Comparison of ENCODE assay signal across 10 mouse cellular contexts in genomic region chr11:75346556-75347187, GRCm38 (mm10). TPM values are rescaled to one million over a fixed set of nuclear protein-coding genes. Genes with fewer than 3 reads are reported as not detected.
DNase-seq lines count a peak whose midpoint lies in the region; ATAC-seq and TF ChIP-seq lines count a peak whose summit lies in the region.
"Had no signal": no experiment of that assay in that cellular context is flagged by ENCODE, and none has a peak within 500 bp of the region (broad histone marks: within the 10 kb centered on the region; RNA-seq: fewer than 3 reads in every experiment).

No protein-coding gene starts in this region.

- no peaks in the 10 kb centered on the region for H3K27me3 ChIP-seq in heart, embryonic 15.5 days
- H3K27me3 ChIP-seq in ES-Bruce4 (ENCODE audit: control insufficient read depth, insufficient read depth, low read length, poor library complexity, severe bottlenecking), result no peaks in the 10 kb centered on the region
- no peaks in the 10 kb centered on the region for H3K27me3 ChIP-seq in forebrain, embryonic 16.5 days (replicated peaks; ENCODE audit: control insufficient read depth, insufficient read depth, low read length)
- H3K27me3 ChIP-seq in liver, embryonic 15.5 days, result no peaks in the 10 kb centered on the region

- no peaks in the 10 kb centered on the region for H3K36me3 ChIP-seq in heart, embryonic 15.5 days
- peaks cover 7% of the 10 kb centered on the region for H3K36me3 ChIP-seq in ES-Bruce4 (ENCODE audit: control insufficient read depth, insufficient read depth, low read length, poor library complexity, severe bottlenecking)
- no peaks in the 10 kb centered on the region for H3K36me3 ChIP-seq in forebrain, embryonic 16.5 days (ENCODE audit: control insufficient read depth, insufficient read depth)
- H3K36me3 ChIP-seq in liver, embryonic 15.5 days (replicated peaks), result peaks cover 26% of the 10 kb centered on the region

- no peak for TF ChIP-seq EP300 in ES-Bruce4 (IDR thresholded peaks at IDR 0.05; ENCODE audit: insufficient read depth, low read depth, low read length)

- DNase-seq in heart, postnatal 14 days, result no peak
- no peak for DNase-seq in retina, postnatal 1 day
- DNase-seq in spleen, postnatal 10 days (ENCODE audit: low spot score in 2 of 2), result no peak
- DNase-seq: cerebellum, adult 11 months; left cerebral cortex, postnatal 4 days had no signal

- no peaks in the 10 kb centered on the region for H3K9me3 ChIP-seq in heart, embryonic 15.5 days (replicated peaks)
- H3K9me3 ChIP-seq in ES-Bruce4 (replicated peaks; ENCODE audit: control insufficient read depth, insufficient read depth, low read length, poor library complexity, severe bottlenecking), result no peaks in the 10 kb centered on the region
- no peaks in the 10 kb centered on the region for H3K9me3 ChIP-seq in forebrain, embryonic 16.5 days (ENCODE audit: control insufficient read depth, low read length)
- no peaks in the 10 kb centered on the region for H3K9me3 ChIP-seq in liver, embryonic 15.5 days (replicated peaks)

- H3K27ac ChIP-seq in heart, embryonic 15.5 days, result no peak overlapping the region
- H3K27ac ChIP-seq in ES-Bruce4 (ENCODE audit: insufficient read depth, low read length), result no peak overlapping the region
- no peak overlapping the region for H3K27ac ChIP-seq in forebrain, embryonic 16.5 days (ENCODE audit: low read length)
- peak overlapping the region; percentile 30; the same call in 1 of the 2 replicates for H3K27ac ChIP-seq in liver, embryonic 15.5 days (replicated peaks)

- TF ChIP-seq POLR2A in ES-Bruce4 (IDR thresholded peaks at IDR 0.05; ENCODE audit: insufficient read depth, low read length), result no peak

- ATAC-seq in heart, embryonic 15.5 days (replicated peaks; ENCODE audit: insufficient number of reproducible peaks, insufficient read depth, low FRiP score, low read depth), result no peak
- no peak for ATAC-seq in forebrain, embryonic 16.5 days
- ATAC-seq in liver, embryonic 15.5 days (ENCODE audit: insufficient read depth), result no peak
- ATAC-seq in frontal cortex, adult (ENCODE audit: low TSS enrichment), result no peak

- WGBS in heart, embryonic 15.5 days, result 55% methylated on average over 4 of the region's 4 CpGs
- 40% methylated on average over 3 of the region's 4 CpGs for WGBS in forebrain, embryonic 16.5 days
- 67% methylated on average over 4 of the region's 4 CpGs for WGBS in liver, embryonic 15.5 days (ENCODE audit: insufficient replicate concordance)

- intact Hi-C loops in heart, postnatal 14 days (cut with DNase I), result no loop called here

- H3K9ac ChIP-seq in heart, embryonic 15.5 days, result no peak overlapping the region
- peak overlapping the region; percentile 86 for H3K9ac ChIP-seq in ES-Bruce4 (ENCODE audit: low read depth, poor library complexity, severe bottlenecking)
- no peak overlapping the region for H3K9ac ChIP-seq in forebrain, embryonic 16.5 days (replicated peaks; ENCODE audit: low read depth, low read length)
- H3K9ac ChIP-seq in liver, embryonic 15.5 days, result peak overlapping the region; percentile 36

- H3K4me3 ChIP-seq in heart, embryonic 15.5 days, result no peak overlapping the region; the same call in 1 of the 2 replicates
- H3K4me3 ChIP-seq in ES-Bruce4 (ENCODE audit: low read depth, low read length), result no peak overlapping the region
- no peak overlapping the region for H3K4me3 ChIP-seq in forebrain, embryonic 16.5 days (replicated peaks; ENCODE audit: low read length)
- H3K4me3 ChIP-seq in liver, embryonic 15.5 days (replicated peaks), result peak overlapping the region; percentile 85

- H3K4me2 ChIP-seq in heart, embryonic 15.5 days, result peak overlapping the region; percentile 83
- peak overlapping the region; percentile 8; the same call in 1 of the 2 replicates for H3K4me2 ChIP-seq in forebrain, embryonic 16.5 days (ENCODE audit: low read length)
- peak overlapping the region; percentile 90 for H3K4me2 ChIP-seq in liver, embryonic 15.5 days

- TF ChIP-seq CTCF in ES-Bruce4 (IDR thresholded peaks at IDR 0.05; ENCODE audit: low read depth, low read length), result no peak

- H3K4me1 ChIP-seq in heart, embryonic 15.5 days (replicated peaks), result peaks cover 25% of the 10 kb centered on the region
- H3K4me1 ChIP-seq in ES-Bruce4 (ENCODE audit: control insufficient read depth, insufficient read depth, low read length), result no peaks in the 10 kb centered on the region
- peaks cover 16% of the 10 kb centered on the region for H3K4me1 ChIP-seq in forebrain, embryonic 16.5 days (replicated peaks; ENCODE audit: control insufficient read depth, insufficient read depth, low read length)
- peaks cover 57% of the 10 kb centered on the region for H3K4me1 ChIP-seq in liver, embryonic 15.5 days (replicated peaks)

RNA-seq across cellular contexts. Expression of gene Rpa1, which starts 1.5 kb away (rescaled TPM):
- 83.6 and 86.2 TPM in 2 replicates for polyA plus RNA-seq in heart, embryonic 15.5 days (2015; fragmentation: Nextera tagmentation; extraction: Ambion mirVana)
- total RNA-seq in heart, postnatal 14 days (2021), result 10 to 100 TPM; 66.9 to 70.5 TPM
- polyA plus RNA-seq in ES-Bruce4 (2011; ENCODE audit: insufficient read depth, insufficient read length, low read depth, missing spikeins), result 127 and 155 TPM in 2 replicates
- 67.1 and 71.5 TPM in 2 replicates for polyA plus RNA-seq in forebrain, embryonic 16.5 days (2015; fragmentation: Nextera tagmentation; extraction: Ambion mirVana)
- 81.9 and 88.4 TPM in 2 replicates for polyA plus RNA-seq in liver, embryonic 15.5 days (2015; fragmentation: Nextera tagmentation; extraction: Ambion mirVana)

RNA-seq across cellular contexts. Expression of gene Smyd4, which starts 1.6 kb away (rescaled TPM):
- 12.3 and 13.4 TPM in 2 replicates for polyA plus RNA-seq in heart, embryonic 15.5 days (2015; fragmentation: Nextera tagmentation; extraction: Ambion mirVana)
- 1 to 10 TPM; 4.2 to 4.6 TPM for total RNA-seq in heart, postnatal 14 days (2021)
- 9.1 and 11.2 TPM in 2 replicates for polyA plus RNA-seq in ES-Bruce4 (2011; ENCODE audit: insufficient read depth, insufficient read length, low read depth, missing spikeins)
- polyA plus RNA-seq in forebrain, embryonic 16.5 days (2015; fragmentation: Nextera tagmentation; extraction: Ambion mirVana), result 15.0 and 19.0 TPM in 2 replicates
- polyA plus RNA-seq in liver, embryonic 15.5 days (2015; fragmentation: Nextera tagmentation; extraction: Ambion mirVana), result 3.4 and 4.0 TPM in 2 replicates

Comparison
In these comparisons a context has a peak if more than half of its experiments do, and no peak if none do; other contexts are left out.
1. H3K4me2 ChIP-seq: peak in every context shown above with its lines; median percentile 90 in liver, embryonic 15.5 days; 83 in heart, embryonic 15.5 days; 8 in forebrain, embryonic 16.5 days.
2. H3K9ac ChIP-seq: peak in ES-Bruce4 (single experiment) and liver, embryonic 15.5 days (single experiment); none in heart, embryonic 15.5 days (single experiment) and forebrain, embryonic 16.5 days (single experiment).